Mouse (Mus musculus) gastrocnemius, postnatal 36 days (tissue): ENCODE data around the gene Ddx50. TPM values are rescaled to one million over a fixed set of nuclear protein-coding genes. Genes with fewer than 3 reads are reported as not detected.

Experiments used
- microRNA-seq, 2 experiments: library from miRNA; unstranded; fragments of <30 nt; microRNA quantifications; one replicate each; pipeline ENCODE4 v1.2.0; 2021
- total RNA-seq, 2 experiments: library from RNA; stranded (reverse); gene quantifications; 2 replicates each; pipeline ENCODE4 v1.2.3; 2021

Ddx50 gene
- total RNA-seq, 2 experiments from 2014 or later: 40.0 to 43.3 TPM

Small RNA genes within 50 kb of the gene (microRNA-seq; reads per million reads assigned to microRNA genes)
- gene Mir7215: 0 reads per million in 2 experiments

Other genes starting within 250 kb of the Ddx50 start
- not detected for gene Hkdc1, start 228.7 kb downstream of the Ddx50 start, total RNA-seq
- not detected for gene 4930507D05Rik, start 201.7 kb downstream of the Ddx50 start, total RNA-seq
- 10 to 100 TPM; 17.1 to 19.7 TPM for gene Supv3l1, start 201.5 kb downstream of the Ddx50 start, total RNA-seq
- 10 to 100 TPM; 24.3 to 29.0 TPM for gene Vps26a, start 164.4 kb downstream of the Ddx50 start, total RNA-seq
- gene Srgn, start 123.8 kb downstream of the Ddx50 start, total RNA-seq: 10 to 100 TPM; 12.2 to 14.1 TPM
- gene Kif1bp, start 72.8 kb downstream of the Ddx50 start, total RNA-seq: 10 to 100 TPM; 23.6 to 24.0 TPM
- gene Ddx21, start 48.9 kb downstream of the Ddx50 start, total RNA-seq: 10 to 100 TPM; 23.1 to 34.2 TPM
- gene Stox1, start 74.9 kb upstream of the Ddx50 start, total RNA-seq: under 1 TPM; 0.23 to 0.47 TPM
- gene Ccar1, start 141.1 kb upstream of the Ddx50 start, total RNA-seq: 10 to 100 TPM; 26.3 to 27.6 TPM